Mouse (Mus musculus): ENCODE measurements around the gene Mtcp1. TPM values are rescaled to one million over a fixed set of nuclear protein-coding genes. Genes with fewer than 3 reads are reported as not detected.

Mtcp1 gene
- 10 to 100 TPM; 17.7 to 21.0 TPM for total RNA-seq (2023)

DNA sequence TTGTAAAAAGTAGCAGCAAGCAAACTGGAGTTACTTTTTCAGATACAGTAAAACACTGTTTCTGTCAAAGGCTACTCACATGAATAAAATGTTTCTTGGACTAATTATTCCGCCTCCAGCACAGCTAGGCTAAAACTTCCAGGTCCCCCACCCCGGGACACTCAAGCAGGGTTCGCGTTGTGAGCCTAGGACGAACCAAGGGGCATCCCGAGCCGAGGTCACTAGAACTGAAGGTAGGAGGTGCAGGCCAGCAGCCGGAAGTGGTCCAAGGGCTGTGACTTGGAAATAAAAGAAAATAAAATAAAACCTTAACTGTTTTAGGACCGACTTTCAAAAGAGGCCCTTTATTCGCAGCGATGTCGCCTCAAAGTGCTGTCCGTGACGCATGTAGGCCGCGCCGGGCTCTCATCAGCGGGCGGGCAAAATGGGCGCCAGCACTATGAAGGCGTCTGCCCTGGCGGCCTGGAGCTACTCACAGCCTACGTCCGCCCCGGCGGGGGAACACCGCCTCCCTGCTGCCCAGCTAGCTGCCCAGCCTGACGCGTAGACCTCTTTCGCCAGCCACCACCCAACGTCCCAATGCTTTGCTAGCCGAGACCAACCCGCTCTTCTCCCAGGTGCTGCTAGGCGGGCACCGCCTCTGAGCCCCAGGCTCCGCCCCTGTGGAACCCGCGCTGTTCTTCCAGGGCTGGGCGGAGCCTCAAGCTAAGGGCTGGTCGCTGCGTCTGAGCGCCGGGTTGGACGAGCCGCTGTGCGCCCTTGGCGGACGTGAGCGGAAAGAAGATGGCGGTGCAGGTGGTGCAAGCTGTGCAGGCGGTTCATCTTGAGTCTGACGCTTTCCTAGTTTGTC, at the start of gene Mtcp1, which contains the start of the genes Cmc4 and Brcc3:
Gene Mtcp1 (minus strand): TSS at position 653 of the 850 bp plus-strand sequence.
Gene Cmc4 (minus strand): TSS at position 649 of the 850 bp plus-strand sequence.
Gene Brcc3 (plus strand): TSS at position 693 of the 850 bp plus-strand sequence.

DNA sequence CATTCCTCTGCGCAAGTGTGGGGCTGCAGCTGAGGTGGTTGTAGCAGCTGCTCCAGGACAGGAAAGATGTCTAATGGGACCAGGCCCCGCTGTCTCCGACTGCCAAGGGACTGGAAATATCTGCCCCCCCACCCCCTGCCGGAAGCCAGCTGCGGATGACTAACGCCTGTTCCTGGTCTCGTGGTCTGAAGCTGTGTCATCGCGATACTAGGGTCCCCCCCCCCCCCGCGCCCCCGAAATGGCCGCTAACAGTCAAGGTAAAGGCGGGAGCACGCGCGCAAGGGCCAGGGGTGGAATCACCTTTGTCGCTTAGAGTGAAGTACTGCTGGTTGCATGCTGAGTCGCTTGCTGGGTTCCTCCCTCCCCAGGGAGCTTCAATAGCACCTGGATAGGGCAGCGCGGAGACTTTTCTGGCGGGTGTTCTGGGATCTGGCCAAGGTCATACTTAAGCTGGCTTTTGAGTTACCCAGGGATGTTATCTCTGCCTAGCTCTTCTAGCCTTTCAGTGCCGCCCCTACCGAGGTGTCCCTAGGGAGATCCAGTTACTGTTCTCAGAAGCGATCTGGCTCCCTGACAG, 34.1 kb downstream of the Mtcp1 start, which contains the start of the genes Fundc2 and F8:
Gene Fundc2 (plus strand): TSS at position 205 of the 577 bp plus-strand sequence.
Gene F8 (minus strand): TSS at position 421 of the 577 bp plus-strand sequence.

Other genes starting within 250 kb of the Mtcp1 start
- 10 to 100 TPM; 20.5 to 35.3 TPM for gene Fundc2, start 34.2 kb downstream of the Mtcp1 start, total RNA-seq (2023)
- under 1 TPM; 0.46 to 0.62 TPM for gene F8, start 34.0 kb downstream of the Mtcp1 start, total RNA-seq (2023)
- gene Cmc4, start within 50 bp of the Mtcp1 start, total RNA-seq (2023) = 10 to 100 TPM in 1 of 2 experiments, 1 to 10 TPM in 1; 9.5 to 14.3 TPM
- 10 to 100 TPM; 20.1 to 28.1 TPM for gene Brcc3, start within 50 bp of the Mtcp1 start, total RNA-seq (2023)
- 10 to 100 TPM; 63.1 to 67.8 TPM for gene Vbp1, start 97.7 kb upstream of the Mtcp1 start, total RNA-seq (2023)
- under 1 TPM in 1 of 2 experiments, not detected in 1; 0.15 TPM for gene Rab39b, start 161.6 kb upstream of the Mtcp1 start, total RNA-seq (2023)